Mouse (Mus musculus) gastrocnemius, adult 18-20 months (tissue): Measurements from ENCODE around the gene Rhbdl3. TPM values are rescaled to one million over a fixed set of nuclear protein-coding genes. Genes with fewer than 3 reads are reported as not detected.

Experiments
- DNase-seq: peaks from one replicate; pipeline ENCODE4 v3.0.0; 2021; ENCODE audit warnings: low spot score
- total RNA-seq, 2 experiments: library from RNA; stranded (reverse); gene quantifications; 2 replicates each; pipeline ENCODE4 v1.2.3; 2021

The Rhbdl3 gene
- total RNA-seq, 2 experiments from 2014 or later: 4.2 to 5.1 TPM

DNA sequence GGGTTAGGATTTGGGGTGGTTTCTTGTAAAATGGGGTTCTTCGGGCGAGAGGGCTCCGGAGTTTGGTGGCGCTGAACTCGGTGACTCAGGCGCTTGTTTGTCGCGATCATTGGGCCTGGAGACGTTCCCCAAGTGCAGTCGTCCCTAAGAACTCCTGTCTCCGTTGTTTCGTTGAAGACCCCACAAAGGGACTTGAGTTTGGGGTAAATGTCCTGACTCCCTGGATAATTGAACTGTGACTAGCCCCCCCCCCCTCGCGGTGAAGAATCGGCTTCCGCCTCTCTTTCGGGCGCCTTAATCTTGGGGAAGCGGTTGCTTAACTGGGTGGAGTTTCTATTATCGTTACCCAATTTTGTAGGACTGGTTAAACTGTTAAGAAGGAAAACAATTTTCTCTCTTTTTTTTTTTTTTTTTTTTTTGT is 82.9 kb downstream of the Rhbdl3 start:
- peak; percentile 24 for DNase-seq

DNA sequence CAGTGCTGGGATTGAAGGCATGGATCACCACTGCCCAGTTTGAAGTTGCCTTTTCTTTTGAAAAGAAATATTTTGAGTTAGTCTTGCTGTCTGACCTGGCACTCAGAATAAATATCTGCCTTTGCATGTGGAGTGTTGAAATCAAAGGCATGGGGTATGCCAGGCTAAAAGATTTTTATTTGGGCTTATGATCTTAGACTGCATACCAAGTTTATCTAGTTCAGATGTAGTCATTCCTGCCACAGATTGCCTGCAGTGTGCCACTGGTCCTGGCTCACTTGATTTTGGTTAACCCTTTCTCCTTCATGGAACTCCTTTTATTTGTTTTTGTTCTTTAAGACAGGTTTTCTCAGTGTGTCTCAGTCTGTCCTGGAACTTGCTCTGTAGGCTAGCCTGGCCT is 83.7 kb downstream of the Rhbdl3 start:
- no peak for DNase-seq

DNA sequence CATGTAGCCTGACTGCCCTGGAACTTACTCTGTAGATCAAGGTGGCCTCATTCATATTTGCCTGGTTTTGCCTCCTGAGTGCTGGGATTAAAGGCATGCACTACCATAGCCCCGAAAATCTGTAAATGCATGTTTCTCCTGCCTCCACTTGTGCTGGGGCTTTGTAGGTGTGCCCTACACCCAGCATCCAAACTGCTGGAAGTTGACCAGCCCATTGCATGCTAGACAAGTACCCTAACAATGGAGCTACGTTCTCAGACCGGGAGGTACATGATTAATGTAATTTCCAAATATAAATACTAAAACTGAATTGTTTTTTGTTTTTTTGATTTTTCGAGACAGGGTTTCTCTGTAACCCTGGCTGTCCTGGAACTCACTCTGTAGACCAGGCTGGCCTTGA is 84.3 kb downstream of the Rhbdl3 start:
- DNase-seq: no peak

DNA sequence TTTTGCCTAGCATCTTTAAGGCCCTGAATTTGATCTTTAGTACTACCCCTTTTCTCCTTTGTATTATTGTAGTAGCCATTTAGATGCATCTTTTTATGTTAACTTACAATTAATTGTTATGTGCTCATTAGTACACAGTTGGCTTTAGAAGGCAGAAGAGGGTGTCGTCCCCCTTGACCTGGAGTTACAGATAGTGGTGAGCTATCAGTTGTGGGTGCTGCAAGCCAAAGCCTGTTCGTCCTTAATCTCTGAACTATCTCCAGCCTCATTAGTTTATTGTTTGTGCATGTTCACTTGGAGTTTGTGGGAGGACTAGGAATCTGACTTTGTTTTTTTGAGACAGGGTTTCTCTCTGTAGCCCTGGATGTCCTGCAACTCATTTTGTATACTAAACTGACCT is 86.1 kb downstream of the Rhbdl3 start:
- DNase-seq: no peak

DNA sequence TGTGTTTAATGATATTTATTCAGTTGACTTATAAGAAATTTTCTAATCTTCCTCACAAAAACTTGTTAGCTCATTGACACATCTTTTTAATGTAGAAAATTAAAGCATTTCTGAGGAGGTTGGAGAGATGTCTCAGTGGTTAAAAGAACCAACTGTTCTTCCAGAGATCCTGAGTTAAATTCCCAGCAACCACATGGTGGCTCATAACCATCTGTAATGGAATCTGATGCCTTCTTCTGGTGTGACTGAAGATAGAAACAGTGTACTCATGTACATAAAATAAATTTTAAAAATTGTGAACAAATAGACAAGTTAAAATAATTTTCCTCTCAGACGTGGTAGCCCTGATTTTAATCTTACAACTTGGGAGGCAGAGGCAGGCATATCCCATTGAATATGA is 89.2 kb downstream of the Rhbdl3 start:
- DNase-seq: no peak

DNA sequence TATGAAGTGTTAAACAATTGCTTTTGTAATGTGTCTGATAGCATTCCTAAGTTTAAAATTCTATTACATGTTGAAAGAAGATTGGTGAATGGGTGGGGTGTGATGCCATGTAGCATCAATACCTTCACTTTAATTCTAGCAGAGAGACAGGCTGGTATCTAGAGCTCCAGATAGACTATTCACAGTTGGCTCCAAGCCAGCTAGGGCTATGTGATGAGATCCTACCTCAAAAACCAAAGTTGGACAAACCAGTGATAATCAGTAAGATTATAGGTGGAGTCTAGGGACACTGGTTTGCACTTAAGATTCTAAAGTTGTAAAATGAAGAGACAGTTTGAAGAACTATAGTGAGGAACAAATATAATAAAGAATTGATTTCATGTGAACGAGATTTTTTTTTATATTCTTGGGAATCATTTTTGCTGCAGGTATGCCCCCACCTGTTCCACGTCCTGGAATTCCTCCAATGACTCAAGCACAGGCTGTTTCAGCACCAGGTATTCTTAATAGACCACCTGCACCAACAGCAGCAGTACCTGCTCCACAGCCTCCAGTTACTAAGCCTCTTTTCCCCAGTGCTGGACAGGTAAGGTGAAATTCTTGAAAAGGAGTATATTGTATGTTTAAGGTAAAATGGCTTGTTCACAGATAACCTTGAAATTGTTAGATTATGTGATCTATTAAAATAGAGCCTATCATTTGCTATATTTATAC is 90.9 kb downstream of the Rhbdl3 start:
- no peak for DNase-seq

DNA sequence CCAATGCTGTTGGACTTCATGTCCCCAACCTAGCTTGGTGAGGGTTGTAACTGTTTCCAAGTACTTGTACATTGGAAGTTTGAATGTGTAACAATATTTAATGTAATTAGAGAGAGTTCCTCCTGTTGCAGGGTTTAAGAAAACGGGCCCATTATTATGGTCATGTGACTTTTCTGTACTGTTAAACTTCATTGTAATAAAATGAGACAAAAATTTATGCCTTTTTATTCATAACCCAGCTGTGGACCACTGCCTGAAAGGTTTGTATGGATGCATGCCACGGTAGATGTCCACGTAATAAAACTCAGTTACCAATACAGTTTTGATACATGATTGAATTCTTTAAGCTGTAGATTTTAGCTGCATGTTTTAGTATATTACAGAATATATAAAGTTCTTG is 95.2 kb downstream of the Rhbdl3 start:
- DNase-seq: no peak

DNA sequence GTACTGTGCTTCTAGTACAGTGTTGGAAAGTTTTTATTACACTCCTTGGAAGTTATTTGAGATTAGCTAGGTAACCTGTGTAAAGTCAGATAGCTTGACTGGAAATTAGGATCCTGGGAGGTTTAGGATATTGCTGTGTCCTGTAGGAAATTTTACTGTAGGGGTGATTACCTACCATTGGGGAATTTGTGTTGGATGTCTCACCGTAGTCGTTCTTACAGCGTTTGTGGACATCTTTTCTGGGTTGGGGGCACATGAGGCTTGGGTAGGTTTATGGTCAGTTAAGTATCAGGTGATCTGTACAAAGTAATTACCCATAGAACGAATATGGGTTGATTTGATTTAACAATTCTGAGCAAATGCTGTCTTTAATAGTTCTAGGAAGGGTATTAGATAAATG is 95.9 kb downstream of the Rhbdl3 start:
- DNase-seq: no peak

Other genes starting within 250 kb of the Rhbdl3 start
- 1 to 10 TPM; 3.4 to 3.9 TPM for gene Crlf3, start 219.9 kb upstream of the Rhbdl3 start, total RNA-seq
- under 1 TPM; 0.64 to 0.78 TPM for gene Atad5, start 211.5 kb upstream of the Rhbdl3 start, total RNA-seq
- 10 to 100 TPM; 19.2 to 20.5 TPM for gene Tefm, start 158.7 kb upstream of the Rhbdl3 start, total RNA-seq
- 1 to 10 TPM; 2.7 to 3.6 TPM for gene Adap2, start 146.8 kb upstream of the Rhbdl3 start, total RNA-seq
- 1 to 10 TPM; 1.6 to 1.7 TPM for gene Rnf135, start 117.1 kb upstream of the Rhbdl3 start, total RNA-seq
- 10 to 100 TPM; 39.7 to 40.2 TPM for gene Rhot1, start 91.9 kb upstream of the Rhbdl3 start, total RNA-seq
- 10 to 100 TPM; 34.3 to 35.0 TPM for gene 5730455P16Rik, start 77.1 kb downstream of the Rhbdl3 start, total RNA-seq
- gene Zfp207, start 82.4 kb downstream of the Rhbdl3 start, total RNA-seq: 10 to 100 TPM; 55.4 to 55.5 TPM
- gene Psmd11, start 127.7 kb downstream of the Rhbdl3 start, total RNA-seq: 100 to 1,000 TPM; 147 to 154 TPM
- under 1 TPM; 0.25 to 0.59 TPM for gene Cdk5r1, start 176.1 kb downstream of the Rhbdl3 start, total RNA-seq